Mouse (Mus musculus): Measurements from ENCODE around the gene Gm49359. TPM values are rescaled to one million over a fixed set of nuclear protein-coding genes. Genes with fewer than 3 reads are reported as not detected.
"Not testable (repeated sequence)": the region's sequence is repeated elsewhere in the genome, so short reads cannot be mapped to it uniquely, and the experiment has no call there.

Gm49359 gene
- polyA plus RNA-seq (2015; fragmentation: Nextera tagmentation; extraction: Ambion mirVana), result 14.3 and 14.8 TPM in 2 replicates

DNA sequence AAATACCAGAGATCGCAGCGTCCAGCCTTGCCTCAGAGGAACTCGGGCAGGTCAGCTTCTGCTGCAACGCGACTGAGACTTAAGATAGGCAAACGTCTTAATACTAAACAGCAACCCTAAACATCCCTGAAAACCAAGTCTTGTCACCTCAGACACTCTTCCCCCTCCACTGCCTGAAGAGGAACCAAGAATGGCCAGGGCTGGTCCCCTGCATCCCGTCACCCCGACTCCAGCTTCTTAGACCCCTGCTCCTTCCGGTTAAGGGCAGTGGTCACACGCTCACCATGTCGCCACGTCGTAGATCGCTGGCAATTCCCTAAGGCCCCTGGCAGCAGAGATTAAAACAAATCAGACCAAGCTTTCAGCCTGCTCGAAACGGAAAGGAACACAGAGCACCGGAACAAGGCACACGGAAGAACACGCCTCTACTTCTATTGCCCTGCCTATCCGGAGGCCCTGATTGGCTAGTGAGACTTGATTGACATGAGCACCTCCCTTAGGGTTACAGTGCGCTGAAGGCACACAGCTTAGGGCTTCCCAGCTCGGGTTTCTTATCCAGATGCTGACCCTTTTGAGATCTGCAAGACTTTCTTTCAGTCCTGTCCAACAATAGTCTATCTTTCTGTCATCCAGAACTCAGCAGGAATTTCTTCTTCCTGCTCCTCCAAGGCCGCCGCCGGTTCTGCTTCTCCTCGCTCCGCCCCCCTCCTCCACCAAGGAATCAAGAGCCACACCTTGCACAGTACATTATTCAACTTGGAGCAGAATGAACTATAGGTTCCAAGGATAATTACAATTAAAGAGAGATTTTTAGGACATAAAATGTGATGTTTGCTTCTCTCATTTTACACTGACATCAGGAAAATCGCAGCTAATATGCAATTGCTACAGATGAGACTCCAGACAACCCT is at the start of gene Gm49359:
Gene Gm49359, minus strand, starts transcription at position 409 of the 911 bp plus-strand sequence.
- H3K9me3 ChIP-seq (ENCODE audit: control insufficient read depth, low read length); H3K4me1 ChIP-seq (replicated peaks; ENCODE audit: control insufficient read depth, insufficient read depth, low read length); H3K27me3 ChIP-seq (ENCODE audit: control insufficient read depth, insufficient read depth, low read depth, low read length); H3K36me3 ChIP-seq (ENCODE audit: control insufficient read depth, insufficient read depth, low read length): not testable (repeated sequence)
- ATAC-seq (ENCODE audit: low read depth), result peak; percentile 100
- peak within 1 kb of the TSS; percentile 81 for H3K9ac ChIP-seq (ENCODE audit: low read length)
- 1% methylated on average over 28 of the region's 28 CpGs for WGBS
- peak within 1 kb of the TSS; percentile 78 for H3K27ac ChIP-seq (ENCODE audit: low read length)
- peak within 1 kb of the TSS; percentile 39 for H3K4me2 ChIP-seq (ENCODE audit: low read depth, low read length)
- H3K4me3 ChIP-seq (ENCODE audit: low read length), result peak within 1 kb of the TSS; percentile 73

DNA sequence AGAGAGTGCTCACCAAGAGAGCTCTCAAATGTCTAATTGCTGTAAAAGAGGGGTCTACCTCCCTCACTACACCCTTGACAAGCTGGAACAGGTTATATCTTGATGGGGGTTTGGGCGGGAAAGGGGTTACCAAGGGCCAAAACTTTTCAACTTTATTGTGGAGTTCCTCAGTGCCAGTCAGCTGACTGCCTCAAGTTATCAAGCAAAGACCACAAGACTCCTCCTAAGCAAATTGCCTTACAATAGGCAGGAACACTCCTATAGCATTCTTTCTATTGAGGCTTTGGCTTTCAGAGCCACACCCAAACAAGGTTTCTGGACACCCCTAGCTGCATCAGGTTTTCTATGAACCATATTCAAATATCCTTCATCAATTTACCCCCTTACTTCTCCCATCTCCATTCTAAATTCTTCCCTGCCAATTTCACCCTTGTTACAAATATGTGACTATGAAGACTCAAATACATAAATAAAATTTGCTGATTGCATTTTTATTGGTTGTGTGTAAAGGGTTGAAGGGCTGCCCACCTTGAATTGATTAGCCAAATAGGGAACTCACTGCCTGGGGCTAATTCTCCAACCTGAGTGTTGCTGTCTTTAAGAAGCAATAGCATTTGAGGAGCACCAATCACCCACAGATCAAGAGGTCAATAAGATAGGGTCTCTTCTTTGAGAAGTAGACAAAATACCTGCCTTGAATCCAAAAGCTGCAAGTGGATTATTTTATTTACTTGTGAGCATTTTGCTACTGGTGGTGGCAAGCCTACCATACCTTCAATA is 44.2 kb upstream of the Gm49359 start:
- H3K4me3 ChIP-seq (ENCODE audit: low read length); ATAC-seq (ENCODE audit: low read depth); H3K27me3 ChIP-seq (ENCODE audit: control insufficient read depth, insufficient read depth, low read depth, low read length); H3K27ac ChIP-seq (ENCODE audit: low read length); H3K9ac ChIP-seq (ENCODE audit: low read length); H3K4me1 ChIP-seq (replicated peaks; ENCODE audit: control insufficient read depth, insufficient read depth, low read length); H3K9me3 ChIP-seq (ENCODE audit: control insufficient read depth, low read length); H3K36me3 ChIP-seq (ENCODE audit: control insufficient read depth, insufficient read depth, low read length); H3K4me2 ChIP-seq (ENCODE audit: low read depth, low read length): not testable (repeated sequence)
- WGBS, result 70% methylated on average over 1 of the region's 1 CpGs

DNA sequence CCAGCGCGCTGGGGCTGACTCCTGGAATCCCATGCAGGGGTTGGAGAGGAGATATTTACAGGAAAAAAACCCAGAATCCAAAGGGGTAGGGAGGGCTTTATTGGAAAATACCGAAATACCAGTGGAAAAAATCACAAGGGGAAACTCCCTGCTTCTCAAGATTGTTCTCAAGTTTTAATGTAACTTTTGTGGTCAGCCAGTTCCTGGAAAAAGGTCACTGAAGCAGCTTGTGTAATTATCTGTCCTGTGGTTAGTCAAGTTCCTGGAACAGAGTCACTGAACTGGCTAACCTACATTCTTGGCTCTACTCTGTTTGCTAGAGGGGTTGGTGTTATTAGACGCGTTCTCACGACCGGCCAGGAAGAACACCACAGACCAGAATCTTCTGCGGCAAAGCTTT is 6.0 kb upstream of the Gm49359 start:
- not testable (repeated sequence) for H3K36me3 ChIP-seq (ENCODE audit: control insufficient read depth, insufficient read depth, low read length); H3K9ac ChIP-seq (ENCODE audit: low read length); H3K4me1 ChIP-seq (replicated peaks; ENCODE audit: control insufficient read depth, insufficient read depth, low read length); H3K4me3 ChIP-seq (ENCODE audit: low read length); H3K27me3 ChIP-seq (ENCODE audit: control insufficient read depth, insufficient read depth, low read depth, low read length); H3K4me2 ChIP-seq (ENCODE audit: low read depth, low read length); H3K9me3 ChIP-seq (ENCODE audit: control insufficient read depth, low read length); H3K27ac ChIP-seq (ENCODE audit: low read length); ATAC-seq (ENCODE audit: low read depth)
- 94% methylated on average over 8 of the region's 8 CpGs for WGBS

DNA sequence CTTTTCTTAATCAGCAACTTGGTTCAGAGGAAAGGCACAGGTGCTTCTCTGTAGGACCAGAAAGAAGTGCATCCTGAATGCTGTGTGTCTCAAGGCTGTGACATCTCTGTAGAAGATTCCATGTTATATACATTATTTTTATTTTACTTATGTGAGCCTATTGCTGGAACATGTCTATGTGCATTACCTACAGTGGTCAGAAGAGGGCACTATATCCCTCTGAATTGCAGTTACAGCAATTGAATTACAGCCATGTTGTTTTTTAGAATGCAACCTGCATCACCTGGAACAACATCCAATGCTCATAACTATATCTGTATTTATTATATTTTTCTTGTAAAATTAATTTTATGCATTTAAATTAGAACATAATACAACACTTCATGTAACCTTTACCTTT is 3.3 kb upstream of the Gm49359 start:
- H3K4me2 ChIP-seq (ENCODE audit: low read depth, low read length); H3K9ac ChIP-seq (ENCODE audit: low read length); H3K4me3 ChIP-seq (ENCODE audit: low read length); H3K36me3 ChIP-seq (ENCODE audit: control insufficient read depth, insufficient read depth, low read length); H3K27me3 ChIP-seq (ENCODE audit: control insufficient read depth, insufficient read depth, low read depth, low read length); ATAC-seq (ENCODE audit: low read depth); H3K4me1 ChIP-seq (replicated peaks; ENCODE audit: control insufficient read depth, insufficient read depth, low read length); H3K27ac ChIP-seq (ENCODE audit: low read length); H3K9me3 ChIP-seq (ENCODE audit: control insufficient read depth, low read length): not testable (repeated sequence)

Small RNA genes lying within 50 kb of the gene (microRNA-seq; reads per million reads assigned to microRNA genes)
- gene Gm22256, result not detected

Other genes with a start within 250 kb of the Gm49359 start
- 5.5 and 7.1 TPM in 2 replicates for gene Gm3604, start 83.7 kb downstream of the Gm49359 start, polyA plus RNA-seq (2015; fragmentation: Nextera tagmentation; extraction: Ambion mirVana)
- not detected in 2 replicates for gene Zfp935, start 91.7 kb upstream of the Gm49359 start, polyA plus RNA-seq (2015; fragmentation: Nextera tagmentation; extraction: Ambion mirVana)
- gene Zfp934, start 104.4 kb upstream of the Gm49359 start, polyA plus RNA-seq (2015; fragmentation: Nextera tagmentation; extraction: Ambion mirVana), result 18.1 and 18.7 TPM in 2 replicates
- gene 6720489N17Rik, start 157.3 kb upstream of the Gm49359 start, polyA plus RNA-seq (2015; fragmentation: Nextera tagmentation; extraction: Ambion mirVana), result 13.7 and 13.9 TPM in 2 replicates